Mouse (Mus musculus): ENCODE results near the gene Fbxo34.

DNA sequence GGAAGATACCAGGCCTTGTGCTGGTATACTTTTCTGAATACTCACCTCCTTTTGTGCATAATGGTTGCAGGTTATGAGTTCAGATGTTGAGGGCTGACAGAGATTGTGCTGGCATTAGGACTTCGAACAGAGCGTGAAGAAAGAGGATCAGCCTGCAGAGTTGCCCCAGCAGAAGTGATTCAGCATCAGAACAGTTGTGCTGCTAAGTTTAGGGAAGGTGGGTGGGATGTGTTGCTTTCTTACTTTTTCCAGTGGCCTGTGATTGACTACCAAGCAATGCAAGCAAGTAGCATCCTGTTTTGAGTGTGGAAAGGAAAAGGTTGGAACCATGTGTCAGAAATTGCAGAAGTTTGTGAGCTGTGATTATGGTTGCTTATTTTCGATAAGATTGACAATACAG, 63.4 kb downstream of the Fbxo34 start:
- no peak for TF ChIP-seq E2F4 (IDR thresholded peaks at IDR 0.05; ENCODE audit: borderline replicate concordance, low read depth, low read length)
- no peak for TF ChIP-seq RAD21 (IDR thresholded peaks at IDR 0.05; ENCODE audit: low read depth, low read length)
- no peak for TF ChIP-seq CHD1 (IDR thresholded peaks at IDR 0.05; ENCODE audit: low read depth, low read length)
- TF ChIP-seq ZKSCAN1 (IDR thresholded peaks at IDR 0.05; ENCODE audit: low read depth, low read length) = no peak
- TF ChIP-seq CTCF (IDR thresholded peaks at IDR 0.05 in 2 of 3, conservative IDR thresholded peaks at IDR 0.05 in 1 of 3; ENCODE audit: control insufficient read depth in 1 of 3, insufficient read depth in 1 of 3, low read depth in 2 of 3, low read length in 3 of 3, poor library complexity in 1 of 3, severe bottlenecking in 1 of 3) = no peak
- TF ChIP-seq ELF1 (IDR thresholded peaks at IDR 0.05; ENCODE audit: low read depth, low read length) = no peak

Measured in MEL (cell line).